Mouse (Mus musculus) midbrain, embryonic 13.5 days (tissue): ENCODE measurements at regions not wholly inside any gene's neighbourhood (a gene's known extent, or its start where the extent isn't known, plus 50 kb on each side); places are given as distances from the start of the nearest gene placed in this dataset.

ENCODE experiments used
- ATAC-seq: fragments of 200-750 bp; cut with Nextera tagmentation; 2 replicates; pipeline ENCODE4 v1.8.0; 2017; ENCODE audit warnings: mild to moderate bottlenecking, moderate TSS enrichment, moderate library complexity
- H3K27ac ChIP-seq: fragments of 300-500 bp; sonication (generic); 2 replicates; pipeline ENCODE4 v1.5.1; 2015; ENCODE audit warnings: inconsistent platforms, mild to moderate bottlenecking, moderate library complexity
- H3K27me3 ChIP-seq: fragments of 300-500 bp; sonication (generic); 2 replicates; pipeline ENCODE4 v1.6.1; 2015; ENCODE audit warnings: mild to moderate bottlenecking, inconsistent platforms
- H3K36me3 ChIP-seq: fragments of 300-500 bp; sonication (generic); 2 replicates; pipeline ENCODE4 v1.6.1; 2015; ENCODE audit warnings: mild to moderate bottlenecking, inconsistent platforms
- H3K4me1 ChIP-seq: fragments of 300-500 bp; sonication (generic); replicated peaks from 2 replicates; pipeline ENCODE4 v1.6.1; 2015; ENCODE audit warnings: inconsistent platforms
- H3K4me2 ChIP-seq: fragments of 300-500 bp; sonication (generic); replicated peaks from 2 replicates; pipeline ENCODE4 v1.6.1; 2015; ENCODE audit warnings: moderate library complexity, mild to moderate bottlenecking, inconsistent platforms
- H3K4me3 ChIP-seq: fragments of 300-500 bp; sonication (generic); replicated peaks from 2 replicates; pipeline ENCODE4 v1.5.1; 2015; ENCODE audit warnings: mild to moderate bottlenecking, inconsistent platforms
- H3K9ac ChIP-seq: fragments of 300-500 bp; sonication (generic); replicated peaks from 2 replicates; pipeline ENCODE4 v1.6.1; 2015; ENCODE audit warnings: mild to moderate bottlenecking, inconsistent platforms
- H3K9me3 ChIP-seq: fragments of 300-500 bp; sonication (generic); 2 replicates; pipeline ENCODE4 v1.6.1; 2016; ENCODE audit warnings: mild to moderate bottlenecking, inconsistent platforms
- WGBS: fragments of 180-500 bp; shearing (Covaris S2); methylation state at CpG from one replicate; pipeline ENCODE4 v1.1.7; 2015; 5-methylcytosine and 5-hydroxymethylcytosine counted together

DNA sequence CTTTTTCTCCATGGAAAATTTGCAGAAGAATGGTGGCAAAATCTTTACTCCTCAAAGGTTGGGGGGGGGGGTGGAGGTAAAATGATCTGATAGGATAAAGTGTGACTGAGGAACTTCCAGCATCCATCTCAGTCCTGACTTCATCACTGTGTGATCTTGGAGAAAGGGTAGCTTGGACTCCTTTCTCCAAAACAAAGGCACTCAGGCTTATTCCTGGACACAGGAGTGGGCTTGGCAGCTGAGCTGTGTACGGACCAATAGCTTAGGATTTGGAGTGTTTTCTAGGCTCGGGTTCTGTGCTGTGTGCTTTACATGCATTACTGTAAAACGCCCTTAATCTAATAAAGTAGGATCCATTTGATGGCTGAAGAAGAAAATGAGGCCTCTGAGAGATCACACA lies 159.6 kb upstream of the Nlrp1b start:
- Histone ChIP-seq H3K4me2 (peak overlapping the region; percentile 40), H3K9ac (no peak overlapping the region), H3K27ac (peak overlapping the region; percentile 67), H3K27me3 (no peaks in the 10 kb centered on the region), H3K36me3 (no peaks in the 10 kb centered on the region), H3K4me3 (no peak overlapping the region), H3K4me1 (peaks cover 23% of the 10 kb centered on the region), H3K9me3 (no peaks in the 10 kb centered on the region)
- WGBS, result 41% methylated on average over 3 of the region's 3 CpGs
- ATAC-seq, result peak; percentile 63; the same call in 1 of the 2 replicates

DNA sequence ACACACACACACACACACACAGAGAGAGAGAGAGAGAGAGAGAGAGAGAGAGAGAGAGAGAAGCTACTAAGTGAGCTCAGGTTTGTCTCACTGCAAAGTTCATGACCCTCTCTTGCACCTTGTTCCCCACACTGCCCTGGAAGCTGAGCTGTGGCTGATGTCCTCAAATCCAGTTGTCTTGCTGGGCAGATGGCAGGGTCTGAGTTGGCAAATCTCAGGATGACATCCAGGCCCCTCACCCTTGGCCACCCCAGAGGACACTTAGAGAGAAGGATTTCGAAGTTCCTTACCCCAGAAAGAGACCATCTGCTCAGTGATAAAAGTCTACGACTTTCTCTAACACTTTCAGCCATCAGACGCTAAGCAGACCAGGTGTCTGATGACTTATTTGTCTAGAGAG lies 160.1 kb upstream of the Nlrp1b start:
- Histone ChIP-seq H3K27ac (0 out of 2 replicates have a peak overlapping the region, but pooled peaks have one; percentile 67), H3K9ac (no peak overlapping the region), H3K27me3 (no peaks in the 10 kb centered on the region), H3K36me3 (no peaks in the 10 kb centered on the region), H3K9me3 (no peaks in the 10 kb centered on the region), H3K4me3 (no peak overlapping the region), H3K4me1 (peaks cover 23% of the 10 kb centered on the region), H3K4me2 (no peak overlapping the region)
- 73% methylated on average over 3 of the region's 3 CpGs for WGBS
- no peak for ATAC-seq

DNA sequence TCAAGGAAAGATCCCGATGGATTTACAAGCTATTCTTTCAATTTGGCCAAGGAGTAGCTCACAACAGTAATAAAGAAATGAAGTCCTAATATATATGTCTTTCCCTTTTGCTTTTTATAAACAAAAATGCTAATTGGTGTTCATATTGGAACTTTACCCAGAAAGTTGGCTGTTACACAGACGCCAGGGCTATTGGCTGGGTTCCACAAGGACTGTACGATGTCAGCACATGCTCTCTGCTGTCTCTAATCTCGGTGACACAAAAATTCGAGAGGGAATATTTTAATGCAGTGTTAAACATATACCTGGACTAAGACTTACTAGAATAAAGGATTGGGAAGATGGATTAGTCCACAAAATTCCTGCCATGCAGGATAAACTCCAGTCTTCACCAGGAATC lies 162.9 kb upstream of the Nlrp1b start:
- H3K36me3 ChIP-seq, result no peaks in the 10 kb centered on the region
- H3K4me1 ChIP-seq, result peaks cover 18% of the 10 kb centered on the region
- H3K4me2 ChIP-seq, result no peak overlapping the region
- no peak overlapping the region for H3K27ac ChIP-seq
- H3K9me3 ChIP-seq, result no peaks in the 10 kb centered on the region
- no peaks in the 10 kb centered on the region for H3K27me3 ChIP-seq
- WGBS, result 86% methylated on average over 5 of the region's 5 CpGs
- no peak for ATAC-seq
- no peak overlapping the region for H3K9ac ChIP-seq
- H3K4me3 ChIP-seq, result no peak overlapping the region

GRCm38 (mm10) chr11:71395023-71395422 lies 164.5 kb upstream of the Nlrp1b start:
- ATAC-seq, result no peak
- H3K9me3 ChIP-seq, result no peaks in the 10 kb centered on the region
- H3K4me3 ChIP-seq, result no peak overlapping the region
- no peaks in the 10 kb centered on the region for H3K27me3 ChIP-seq
- no peak overlapping the region for H3K9ac ChIP-seq
- H3K4me2 ChIP-seq, result no peak overlapping the region
- H3K36me3 ChIP-seq, result no peaks in the 10 kb centered on the region
- peaks cover 5% of the 10 kb centered on the region; the same call in 1 of the 2 replicates for H3K4me1 ChIP-seq
- WGBS, result 60% methylated on average over 4 of the region's 4 CpGs
- H3K27ac ChIP-seq, result no peak overlapping the region

- 76% methylated on average over 1 of the region's 1 CpGs for WGBS
- no peak for ATAC-seq
- H3K4me3 ChIP-seq, result no peak overlapping the region
- H3K27me3 ChIP-seq, result no peaks in the 10 kb centered on the region
- H3K9me3 ChIP-seq, result no peaks in the 10 kb centered on the region
- H3K4me2 ChIP-seq, result no peak overlapping the region
- H3K4me1 ChIP-seq, result 0 out of 2 replicates have a peak, but pooled peaks cover under 1% of the 10 kb centered on the region
- no peak overlapping the region for H3K27ac ChIP-seq
- H3K9ac ChIP-seq, result no peak overlapping the region
- H3K36me3 ChIP-seq, result no peaks in the 10 kb centered on the region
Measured at GRCm38 (mm10) chr11:71395631-71396030, 165.1 kb upstream of the Nlrp1b start.

GRCm38 (mm10) chr11:71400351-71400750 lies 169.8 kb upstream of the Nlrp1b start:
- Histone ChIP-seq H3K9me3 (no peaks in the 10 kb centered on the region), H3K27me3 (no peaks in the 10 kb centered on the region), H3K9ac (no peak overlapping the region), H3K4me3 (no peak overlapping the region), H3K4me1 (no peaks in the 10 kb centered on the region), H3K4me2 (no peak overlapping the region), H3K36me3 (no peaks in the 10 kb centered on the region), H3K27ac (no peak overlapping the region)
- no peak for ATAC-seq
- 96% methylated on average over 2 of the region's 2 CpGs for WGBS

DNA sequence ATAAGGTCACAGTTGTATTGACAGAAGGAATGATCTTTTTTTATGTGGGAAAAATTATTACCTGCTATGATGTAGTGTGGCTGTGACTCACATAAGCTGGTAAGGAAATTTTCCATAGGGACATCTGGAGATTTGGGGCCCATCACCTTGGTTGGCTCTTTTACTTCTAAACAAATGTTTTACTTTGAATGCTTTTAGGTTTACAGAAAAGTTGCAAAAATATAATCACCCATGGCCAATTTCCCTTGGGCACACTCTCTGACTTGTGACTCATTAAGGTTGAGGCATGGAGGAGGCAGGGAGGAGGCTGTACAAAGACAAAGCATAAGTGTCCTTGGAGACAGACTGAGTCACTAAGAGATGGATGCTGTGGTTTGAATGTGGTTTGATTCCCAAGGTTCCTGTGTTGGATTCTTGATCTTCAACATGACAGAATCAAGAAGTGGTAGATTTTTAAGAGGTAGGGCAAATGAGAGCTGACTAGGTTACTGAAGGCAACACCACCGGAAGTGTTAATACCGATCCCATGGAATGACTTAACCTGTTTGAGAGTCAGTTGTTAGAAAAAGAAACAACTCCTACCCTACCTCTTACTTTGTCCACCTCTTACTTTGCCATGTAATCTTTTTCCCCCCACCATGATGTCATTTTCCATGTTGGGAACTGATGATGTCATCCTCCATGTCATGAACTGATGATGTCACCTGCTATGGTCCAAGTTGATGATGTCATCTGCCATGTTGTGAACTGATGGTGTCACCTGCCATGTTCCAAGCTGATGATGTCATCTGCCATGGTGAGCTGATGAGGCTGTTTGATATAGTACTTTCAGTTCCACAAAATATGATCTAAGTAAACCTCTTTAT lies 171.1 kb upstream of the Nlrp1b start:
- WGBS, result 96% methylated on average over 2 of the region's 2 CpGs
- no peak overlapping the region for H3K4me3 ChIP-seq
- H3K36me3 ChIP-seq, result no peaks in the 10 kb centered on the region
- ATAC-seq, result no peak
- H3K27ac ChIP-seq, result no peak overlapping the region
- no peaks in the 10 kb centered on the region for H3K27me3 ChIP-seq
- no peak overlapping the region for H3K4me2 ChIP-seq
- no peaks in the 10 kb centered on the region for H3K9me3 ChIP-seq
- no peak overlapping the region for H3K9ac ChIP-seq
- H3K4me1 ChIP-seq, result no peaks in the 10 kb centered on the region

- Histone ChIP-seq H3K9me3 (no peaks in the 10 kb centered on the region), H3K36me3 (no peaks in the 10 kb centered on the region), H3K27ac (no peak overlapping the region), H3K4me3 (no peak overlapping the region), H3K4me2 (no peak overlapping the region), H3K9ac (no peak overlapping the region), H3K27me3 (no peaks in the 10 kb centered on the region), H3K4me1 (0 out of 2 replicates have a peak, but pooled peaks cover 6% of the 10 kb centered on the region)
- no peak for ATAC-seq
- WGBS, result 89% methylated on average over 3 of the region's 3 CpGs
Measured at GRCm38 (mm10) chr11:71404361-71404760, 173.8 kb upstream of the Nlrp1b start.

DNA sequence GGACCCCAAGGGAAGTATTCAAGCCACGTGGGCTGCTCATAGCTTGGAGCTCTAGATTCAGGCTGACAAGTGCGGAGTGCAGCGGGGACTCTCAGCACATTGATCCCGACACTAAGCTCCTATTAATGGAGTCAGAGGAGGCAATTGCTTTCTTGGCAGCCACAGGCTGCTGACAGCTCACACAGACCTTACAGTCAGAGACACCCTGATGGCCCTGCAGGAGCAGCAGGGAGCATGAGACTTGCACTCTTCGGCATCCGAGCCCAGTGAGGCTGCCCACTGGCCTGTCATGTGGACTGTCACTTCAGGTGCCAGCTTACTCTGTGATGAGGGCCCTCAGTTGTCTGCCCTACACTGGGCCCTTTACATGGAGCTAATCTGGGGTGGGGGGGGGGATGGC lies 176.5 kb upstream of the Nlrp1b start:
- Histone ChIP-seq H3K9ac (no peak overlapping the region), H3K27me3 (no peaks in the 10 kb centered on the region), H3K4me3 (no peak overlapping the region), H3K9me3 (no peaks in the 10 kb centered on the region), H3K36me3 (no peaks in the 10 kb centered on the region), H3K4me1 (0 out of 2 replicates have a peak, but pooled peaks cover 6% of the 10 kb centered on the region), H3K4me2 (no peak overlapping the region), H3K27ac (no peak overlapping the region)
- 46% methylated on average over 6 of the region's 6 CpGs for WGBS
- peak; percentile 74 for ATAC-seq

DNA sequence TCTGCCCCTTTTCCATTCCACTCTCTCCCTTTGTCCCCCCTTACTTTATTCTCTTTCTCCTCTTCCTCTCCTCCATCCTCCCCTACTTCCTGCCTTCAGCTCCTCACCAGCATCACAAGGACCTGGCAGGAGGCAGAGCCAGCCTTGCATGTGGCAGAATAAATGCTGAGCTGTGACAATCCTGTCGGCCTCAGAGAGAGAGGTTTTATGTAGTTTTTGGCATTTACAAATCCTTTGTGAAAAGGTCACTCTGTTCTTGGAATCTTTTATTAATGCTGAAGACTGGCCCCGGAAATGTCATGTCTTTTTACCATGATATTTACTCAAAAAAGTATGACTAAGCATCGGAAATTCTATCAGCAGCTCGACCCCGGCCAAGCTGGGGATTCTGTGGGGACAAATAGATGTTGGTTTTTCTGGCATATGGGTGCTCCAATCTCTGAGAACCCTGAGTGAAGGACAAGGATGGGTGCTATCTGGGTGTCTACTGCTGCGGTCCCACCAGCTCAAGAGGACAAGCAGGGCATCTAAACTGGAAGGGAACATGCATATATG lies 178.8 kb upstream of the Nlrp1b start:
- Histone ChIP-seq H3K4me3 (no peak overlapping the region), H3K4me2 (no peak overlapping the region), H3K4me1 (peaks cover 8% of the 10 kb centered on the region), H3K27me3 (0 out of 2 replicates have a peak, but pooled peaks cover 3% of the 10 kb centered on the region), H3K9ac (no peak overlapping the region), H3K36me3 (no peaks in the 10 kb centered on the region), H3K9me3 (no peaks in the 10 kb centered on the region), H3K27ac (no peak overlapping the region)
- WGBS, result 83% methylated on average over 6 of the region's 6 CpGs
- no peak for ATAC-seq

DNA sequence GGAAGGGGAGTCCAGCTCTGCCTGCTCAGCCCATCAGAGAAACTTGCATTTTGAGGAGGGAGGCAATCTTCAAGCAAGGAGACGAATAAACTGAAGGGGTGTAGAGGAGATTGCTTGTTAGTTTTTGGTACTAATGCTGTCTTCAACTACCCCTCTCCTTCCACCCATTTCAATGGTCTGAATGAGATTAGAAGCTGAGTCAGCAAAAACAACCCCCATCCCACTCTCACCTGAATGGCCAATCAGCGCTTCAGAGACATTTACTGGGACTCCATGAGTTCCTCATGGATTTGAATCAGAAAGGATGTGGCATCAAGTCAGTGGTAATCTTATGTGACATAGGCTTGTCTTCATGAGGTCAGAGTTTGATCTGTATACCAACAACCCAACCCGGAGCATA lies 180.0 kb upstream of the Nlrp1b start:
- Histone ChIP-seq H3K27me3 (0 out of 2 replicates have a peak, but pooled peaks cover 3% of the 10 kb centered on the region), H3K36me3 (no peaks in the 10 kb centered on the region), H3K27ac (no peak overlapping the region), H3K4me3 (no peak overlapping the region), H3K9me3 (no peaks in the 10 kb centered on the region), H3K4me1 (peaks cover 21% of the 10 kb centered on the region), H3K4me2 (no peak overlapping the region), H3K9ac (no peak overlapping the region)
- no peak for ATAC-seq
- WGBS, result 92% methylated on average over 3 of the region's 3 CpGs

GRCm38 (mm10) chr11:71411958-71412357 lies 181.4 kb upstream of the Nlrp1b start:
- H3K4me2 ChIP-seq, result no peak overlapping the region
- no peak for ATAC-seq
- no peak overlapping the region for H3K4me3 ChIP-seq
- no peaks in the 10 kb centered on the region for H3K9me3 ChIP-seq
- no peaks in the 10 kb centered on the region for H3K36me3 ChIP-seq
- H3K4me1 ChIP-seq, result peaks cover 20% of the 10 kb centered on the region
- 0 out of 2 replicates have a peak, but pooled peaks cover 3% of the 10 kb centered on the region for H3K27me3 ChIP-seq
- WGBS, result 78% methylated on average over 1 of the region's 1 CpGs
- no peak overlapping the region for H3K27ac ChIP-seq
- H3K9ac ChIP-seq, result no peak overlapping the region
